Mouse (Mus musculus): ENCODE measurements at regions not wholly inside any gene's neighbourhood (a gene's known extent, or its start where the extent isn't known, plus 50 kb on each side); places are given as distances from the start of the nearest gene placed in this dataset.

- no peak for DNase-seq (ENCODE audit: low spot score in 2 of 2)
Observed at GRCm38 (mm10) chr15:97620261-97620660, 85.4 kb downstream of the Rpap3 start.

DNA sequence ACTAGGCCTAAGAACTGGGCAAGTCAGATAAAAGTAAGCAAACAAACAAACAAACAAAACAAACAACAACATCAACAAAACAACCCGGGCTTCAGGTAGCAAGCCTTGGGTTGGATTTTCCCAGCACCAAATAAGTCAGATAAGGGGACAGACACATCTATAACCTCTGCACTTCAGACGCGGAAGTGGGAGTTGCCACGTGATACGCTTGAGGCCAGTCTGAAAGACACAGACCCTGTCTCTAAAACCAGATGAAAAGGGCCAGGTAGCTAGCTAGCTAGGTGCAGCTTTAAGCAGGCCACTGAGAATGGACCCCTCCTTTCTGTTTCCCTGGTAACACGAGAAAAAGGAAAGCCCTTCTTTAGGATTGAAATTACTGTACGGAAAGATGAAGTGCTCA, 85.9 kb downstream of the Rpap3 start:
- DNase-seq (ENCODE audit: low spot score in 2 of 2): no peak

GRCm38 (mm10) chr15:97612325-97612724, 93.3 kb downstream of the Rpap3 start:
- DNase-seq (ENCODE audit: low spot score in 2 of 2): no peak

GRCm38 (mm10) chr15:97610767-97611166, 94.9 kb downstream of the Rpap3 start:
- DNase-seq (ENCODE audit: low spot score in 2 of 2): no peak

GRCm38 (mm10) chr15:97609496-97609895, 96.1 kb downstream of the Rpap3 start:
- no peak for DNase-seq (ENCODE audit: low spot score in 2 of 2)

DNA sequence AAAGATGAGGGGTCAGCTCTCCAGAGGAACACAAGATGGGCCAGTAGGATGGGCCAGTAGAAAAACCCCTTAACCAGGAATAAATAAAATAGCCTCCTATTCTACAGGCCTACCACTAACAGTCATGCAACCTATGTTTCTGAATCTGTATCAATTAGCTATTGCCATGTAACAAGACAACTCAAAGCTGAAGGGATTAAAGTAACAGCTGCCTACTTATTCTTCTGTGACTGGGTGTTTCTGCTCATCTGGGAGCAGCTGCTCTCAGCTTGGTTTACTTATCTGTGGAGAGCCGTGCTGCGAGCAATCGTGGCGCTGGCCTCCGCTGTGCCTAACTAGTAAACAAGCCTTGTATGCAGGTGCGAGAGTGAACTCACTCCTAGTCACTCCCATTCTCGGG, 97.0 kb downstream of the Rpap3 start:
- DNase-seq (ENCODE audit: low spot score in 2 of 2): no peak

- no peak for DNase-seq (ENCODE audit: low spot score in 2 of 2)
Observed at GRCm38 (mm10) chr15:97607617-97608206, 97.9 kb downstream of the Rpap3 start.

GRCm38 (mm10) chr15:97606630-97607381, 98.8 kb downstream of the Rpap3 start:
- DNase-seq (ENCODE audit: low spot score in 2 of 2): peak; percentile 60 to 63

DNA sequence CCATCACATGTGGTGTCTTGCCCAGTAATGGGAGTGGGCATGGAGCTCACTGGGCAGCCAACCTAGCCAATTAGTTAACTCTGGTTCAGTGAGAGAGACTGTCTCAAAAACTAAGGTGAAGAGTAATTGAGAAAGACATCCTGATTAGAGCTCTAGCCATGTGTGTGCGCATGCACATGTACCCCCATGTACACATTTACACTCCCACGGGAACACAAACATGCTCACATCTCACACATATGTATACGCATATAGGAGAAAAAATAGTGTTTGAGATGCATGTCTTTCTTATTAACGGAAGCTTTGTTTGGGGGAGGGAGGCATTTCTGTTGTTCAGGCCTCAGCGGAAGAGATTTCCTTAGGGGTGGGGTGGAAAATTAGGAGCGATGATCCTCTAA, 99.4 kb downstream of the Rpap3 start:
- no peak for DNase-seq (ENCODE audit: low spot score in 2 of 2)

GRCm38 (mm10) chr15:97605791-97606190, 99.8 kb downstream of the Rpap3 start:
- no peak for DNase-seq (ENCODE audit: low spot score in 2 of 2)

DNA sequence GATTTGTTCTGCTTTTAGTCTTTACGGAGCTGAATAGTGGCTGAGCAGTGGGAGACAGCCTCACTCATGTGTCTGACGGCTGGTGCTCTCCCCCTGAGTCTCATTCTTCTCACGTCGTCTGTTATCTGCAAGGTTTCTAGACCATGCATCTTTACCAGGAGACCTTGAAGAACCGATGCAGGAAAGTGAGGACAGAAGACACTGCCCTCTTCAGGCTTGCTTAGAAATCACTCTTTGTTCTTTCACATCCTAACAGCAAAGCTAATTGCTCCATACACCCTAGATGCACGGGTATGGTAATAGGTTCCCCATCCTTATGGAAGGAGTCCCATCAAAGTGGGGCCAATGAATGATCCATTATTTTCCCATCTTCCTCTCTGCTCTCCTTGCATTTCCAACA, 102.1 kb downstream of the Rpap3 start:
- no peak for DNase-seq (ENCODE audit: low spot score in 2 of 2)

DNA sequence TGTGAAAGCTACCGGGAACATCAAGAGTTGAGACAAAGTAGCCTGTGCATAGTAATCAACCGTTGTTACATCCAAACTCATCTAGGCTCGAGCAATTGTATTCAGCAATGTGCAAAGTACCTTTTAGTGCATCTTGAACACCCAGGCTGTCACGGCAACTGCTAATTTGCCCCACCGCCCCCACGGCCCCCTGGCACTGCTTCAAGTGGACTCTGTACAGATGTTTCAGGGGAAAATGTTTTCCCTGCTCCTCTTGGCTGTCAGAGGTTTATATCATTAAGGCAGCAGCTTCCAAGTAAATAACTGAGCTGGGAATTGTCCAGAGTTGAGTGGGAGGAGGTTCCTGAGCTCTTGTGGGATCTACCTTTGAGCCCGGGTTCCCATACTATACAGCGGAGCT, 107.4 kb downstream of the Rpap3 start:
- DNase-seq (ENCODE audit: low spot score in 2 of 2): peak in 1 of 2 experiments; percentile 19

DNA sequence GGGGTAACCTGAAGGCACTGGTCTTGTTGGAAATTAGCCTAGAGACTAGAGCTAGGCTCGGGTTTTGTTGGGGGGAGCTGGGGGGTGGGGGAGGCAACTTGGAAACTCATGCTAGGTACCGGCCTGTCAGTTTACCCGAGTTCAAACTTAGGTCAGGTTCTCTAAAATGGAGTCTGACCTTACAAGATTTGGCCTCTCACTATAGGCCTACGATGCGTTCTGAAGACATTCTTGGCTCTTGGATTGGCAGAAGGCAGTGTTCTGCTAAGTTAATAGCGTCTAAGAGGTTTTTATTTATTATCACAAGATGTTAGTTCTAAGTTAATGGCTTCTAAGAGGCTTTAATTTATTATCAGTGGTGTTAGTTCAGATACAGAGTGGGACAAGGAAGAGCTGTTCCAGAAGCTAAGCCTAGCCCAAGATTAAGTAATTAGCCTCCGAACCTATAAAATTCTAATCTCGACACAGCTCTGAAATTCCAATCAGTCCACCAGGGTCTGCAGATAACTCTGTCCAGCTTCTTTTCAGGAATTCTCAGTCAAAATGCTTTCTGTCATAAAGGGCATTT, 109.0 kb downstream of the Rpap3 start:
- DNase-seq (ENCODE audit: low spot score in 2 of 2): no peak

GRCm38 (mm10) chr15:97595284-97595796, 110.3 kb downstream of the Rpap3 start:
- DNase-seq (ENCODE audit: low spot score in 2 of 2): no peak

DNA sequence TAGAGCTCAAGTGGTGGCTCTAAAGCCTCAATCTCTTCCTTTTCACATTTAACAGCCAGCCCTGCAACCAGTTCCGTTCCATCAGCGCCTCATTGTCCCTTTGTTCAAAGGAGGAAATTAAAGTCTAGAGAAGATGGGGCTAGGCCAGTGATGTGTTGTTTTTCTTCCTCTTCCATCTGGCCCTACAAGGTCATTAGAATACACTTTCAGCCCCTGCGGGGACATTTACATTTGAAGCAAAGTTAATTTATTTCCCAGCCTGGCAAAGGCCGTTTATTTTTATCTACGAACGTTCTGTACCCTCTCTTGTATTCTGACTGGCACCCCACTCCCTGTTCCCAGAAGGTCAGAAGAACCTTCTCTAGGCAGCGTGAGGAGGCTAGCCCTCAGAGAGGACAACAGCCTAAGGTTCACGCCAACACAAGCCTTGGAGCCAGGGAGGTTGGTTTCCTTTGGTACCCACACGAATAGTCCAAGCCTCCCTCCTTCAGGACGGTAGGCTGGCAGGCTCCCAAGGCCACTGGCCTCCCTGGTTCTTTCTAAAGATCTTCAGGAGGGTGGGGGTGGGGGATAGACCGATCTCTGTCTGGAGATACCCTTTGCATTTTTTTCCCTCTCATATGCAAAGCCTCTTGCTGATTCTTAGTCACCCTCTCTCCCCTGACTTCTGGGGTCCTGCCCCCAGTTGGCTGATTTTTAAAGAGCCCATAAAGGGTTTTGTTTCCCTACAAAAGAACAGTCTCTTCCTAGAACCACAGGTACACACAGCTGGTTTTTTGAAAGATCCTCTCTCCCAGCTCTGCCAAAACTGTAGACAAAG, 111.6 kb downstream of the Rpap3 start:
- no peak for DNase-seq (ENCODE audit: low spot score in 2 of 2)

GRCm38 (mm10) chr15:97592786-97593185, 112.8 kb downstream of the Rpap3 start:
- DNase-seq (ENCODE audit: low spot score in 2 of 2): no peak

DNA sequence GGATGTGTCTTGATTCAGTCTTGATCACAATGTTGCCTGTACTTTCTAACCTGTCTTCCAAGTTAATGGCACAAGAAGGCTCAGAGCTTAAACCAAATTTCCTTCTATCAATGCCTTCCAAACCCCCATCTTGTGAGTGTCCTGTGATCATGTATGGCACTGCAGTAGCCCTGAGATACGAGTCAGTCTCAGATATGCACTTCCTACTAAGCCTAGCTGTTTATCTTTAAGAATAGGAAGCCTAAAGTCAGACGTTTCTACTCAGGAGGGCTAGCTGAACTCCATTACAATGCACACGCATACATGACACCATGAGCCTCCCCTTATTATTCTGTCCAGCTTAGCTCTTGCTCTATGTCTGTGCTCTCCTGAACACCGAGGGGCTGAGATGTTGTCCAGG, 114.2 kb downstream of the Rpap3 start:
- no peak for DNase-seq (ENCODE audit: low spot score in 2 of 2)

DNA sequence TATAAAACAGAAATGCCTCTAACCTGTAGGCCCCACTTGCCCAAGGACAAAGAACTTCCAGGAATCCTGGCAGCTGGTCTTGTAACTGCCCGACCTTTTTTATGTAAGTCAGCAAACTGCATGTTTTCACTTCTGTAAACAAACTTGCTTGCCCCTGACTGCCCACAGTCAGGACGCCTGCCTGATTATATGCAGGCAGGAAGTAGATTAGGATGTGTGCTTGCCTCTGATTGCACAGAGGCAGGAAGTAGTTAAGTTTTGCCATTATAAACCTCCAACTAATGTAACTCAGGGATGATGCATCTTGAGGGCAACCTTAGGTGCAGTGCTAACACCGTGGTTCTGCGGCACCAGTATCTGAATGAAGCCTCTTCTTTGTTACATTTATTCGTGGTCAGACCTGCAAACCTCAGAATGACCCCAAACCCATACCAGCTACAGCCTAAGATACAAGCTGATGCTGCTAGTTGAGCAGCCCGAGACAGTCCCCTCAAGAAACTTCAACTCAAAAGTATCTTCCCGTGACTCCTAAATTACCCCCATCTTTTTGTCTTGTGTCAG, 114.8 kb downstream of the Rpap3 start:
- DNase-seq (ENCODE audit: low spot score in 2 of 2): no peak

- no peak for DNase-seq (ENCODE audit: low spot score in 2 of 2)
Observed at GRCm38 (mm10) chr15:97587571-97588205, 117.9 kb downstream of the Rpap3 start.

DNA sequence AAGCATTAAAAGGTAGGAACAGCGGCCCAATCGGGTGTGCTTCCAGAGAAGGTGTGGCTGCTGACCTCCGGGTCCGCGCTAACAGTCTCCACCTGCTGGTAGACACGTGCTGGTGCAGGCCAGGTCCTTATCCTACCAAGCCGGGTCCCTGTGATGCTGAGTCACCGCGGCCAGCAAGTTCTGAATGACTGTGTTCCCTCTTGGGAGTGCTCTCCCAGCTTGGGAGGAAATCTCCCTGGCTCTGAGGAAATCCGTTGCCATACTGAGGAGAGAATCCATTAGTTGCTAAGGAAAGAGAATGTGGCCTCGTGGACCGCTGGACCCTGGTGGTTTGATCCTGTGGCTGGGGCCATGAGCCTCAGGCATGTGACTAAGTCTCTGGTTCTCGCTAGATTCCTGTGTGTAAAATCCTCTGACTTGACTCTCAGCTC, 123.9 kb downstream of the Rpap3 start:
- peak; percentile 33 to 61 for DNase-seq (ENCODE audit: low spot score in 2 of 2)

DNA sequence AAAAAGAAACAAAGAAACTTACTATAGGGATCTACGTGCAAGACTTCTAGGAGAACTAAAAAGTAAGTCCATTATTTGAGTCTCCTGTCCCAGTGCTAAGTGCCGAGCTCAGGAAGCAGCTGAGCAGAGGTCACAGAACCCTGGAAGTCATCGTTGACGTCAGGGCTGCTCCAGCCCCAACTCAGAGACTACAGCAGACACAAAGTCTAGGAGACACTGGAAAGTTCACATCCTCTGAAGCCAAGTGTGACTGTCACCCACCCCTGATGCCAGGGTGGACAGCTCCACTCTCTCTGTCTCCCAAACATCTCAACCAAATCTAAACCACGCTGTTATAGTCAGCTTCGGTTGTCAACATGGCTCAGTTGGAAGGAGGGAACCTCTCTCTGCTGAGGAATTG, 124.9 kb downstream of the Rpap3 start:
- no peak for DNase-seq (ENCODE audit: low spot score in 2 of 2)

Data from frontal cortex, postnatal 10 days (tissue).